Mouse (Mus musculus) hindbrain, embryonic 13.5 days (tissue): ENCODE data around the gene Trak2. TPM values are rescaled to one million over a fixed set of nuclear protein-coding genes. Genes with fewer than 3 reads are reported as not detected.

Source experiments
- ATAC-seq: fragments of 200-750 bp; cut with Nextera tagmentation; 2 replicates; pipeline ENCODE4 v1.8.0; 2017; ENCODE audit warnings: moderate TSS enrichment; ENCODE audit not compliant: low FRiP score
- H3K27ac ChIP-seq: fragments of 300-500 bp; sonication (generic); 2 replicates; pipeline ENCODE4 v1.5.1; 2015; ENCODE audit warnings: inconsistent platforms, mild to moderate bottlenecking, moderate library complexity
- H3K27me3 ChIP-seq: fragments of 300-500 bp; sonication (generic); 2 replicates; pipeline ENCODE4 v1.6.1; 2015; ENCODE audit warnings: mild to moderate bottlenecking, inconsistent platforms
- H3K36me3 ChIP-seq: fragments of 300-500 bp; sonication (generic); 2 replicates; pipeline ENCODE4 v1.6.1; 2015; ENCODE audit warnings: mild to moderate bottlenecking, inconsistent platforms
- H3K4me1 ChIP-seq: fragments of 300-500 bp; sonication (generic); replicated peaks from 2 replicates; pipeline ENCODE4 v1.6.1; 2015; ENCODE audit warnings: inconsistent platforms
- H3K4me2 ChIP-seq: fragments of 300-500 bp; sonication (generic); 2 replicates; pipeline ENCODE4 v1.6.1; 2015; ENCODE audit warnings: inconsistent platforms, mild to moderate bottlenecking, moderate library complexity
- H3K4me3 ChIP-seq: fragments of 300-500 bp; sonication (generic); 2 replicates; pipeline ENCODE4 v1.5.1; 2015; ENCODE audit warnings: mild to moderate bottlenecking, inconsistent platforms
- H3K9ac ChIP-seq: fragments of 300-500 bp; sonication (generic); 2 replicates; pipeline ENCODE4 v1.6.1; 2015; ENCODE audit warnings: mild to moderate bottlenecking, inconsistent platforms
- H3K9me3 ChIP-seq: fragments of 300-500 bp; sonication (generic); 2 replicates; pipeline ENCODE4 v1.6.1; 2016; ENCODE audit warnings: inconsistent platforms
- WGBS: fragments of 180-500 bp; shearing (Covaris S2); methylation state at CpG from one replicate; pipeline ENCODE4 v1.1.7; 2015; 5-methylcytosine and 5-hydroxymethylcytosine counted together
- polyA plus RNA-seq: library from polyadenylated mRNA; unstranded; fragments of >200 nt; fragmentation: Nextera tagmentation; extraction: Ambion mirVana; gene quantifications from 2 replicates; pipeline ENCODE4 v1.2.1, GENCODE M21; 2015

Trak2 gene
- 15.8 and 18.7 TPM in 2 replicates for polyA plus RNA-seq

GRCm38 (mm10) chr1:58973366-58974221 lies at the start of gene Trak2, which contains the start of gene Stradb:
Gene Trak2 (minus strand): TSS chr1:58973430.
Gene Stradb (plus strand): TSS chr1:58973522.
- Histone ChIP-seq H3K9me3 (no peaks in the 10 kb centered on the region), H3K4me2 (peak within 1 kb of the TSS; percentile 75), H3K9ac (peak within 1 kb of the TSS; percentile 86), H3K27ac (peak within 1 kb of the TSS; percentile 93), H3K27me3 (no peaks in the 10 kb centered on the region), H3K36me3 (peaks cover 8% of the 10 kb centered on the region), H3K4me1 (peaks cover 52% of the 10 kb centered on the region), H3K4me3 (peak within 1 kb of the TSS; percentile 78)
- peak; percentile 98 for ATAC-seq
- under 1% methylated on average over 69 of the region's 69 CpGs for WGBS

GRCm38 (mm10) chr1:59021556-59021955 lies 48.3 kb upstream of the Trak2 start:
- H3K4me1 ChIP-seq = no peaks in the 10 kb centered on the region
- no peaks in the 10 kb centered on the region for H3K9me3 ChIP-seq
- H3K4me3 ChIP-seq = no peak overlapping the region
- no peak for ATAC-seq
- no peaks in the 10 kb centered on the region for H3K27me3 ChIP-seq
- 82% methylated on average over 3 of the region's 3 CpGs for WGBS
- H3K4me2 ChIP-seq = no peak overlapping the region
- H3K27ac ChIP-seq = no peak overlapping the region
- H3K9ac ChIP-seq = no peak overlapping the region
- no peaks in the 10 kb centered on the region for H3K36me3 ChIP-seq

GRCm38 (mm10) chr1:59009250-59009649 lies 36.0 kb upstream of the Trak2 start:
- H3K4me3 ChIP-seq = no peak overlapping the region
- no peaks in the 10 kb centered on the region for H3K9me3 ChIP-seq
- no peaks in the 10 kb centered on the region for H3K4me1 ChIP-seq
- WGBS = 42% methylated on average over 4 of the region's 4 CpGs
- no peak overlapping the region for H3K4me2 ChIP-seq
- H3K36me3 ChIP-seq = no peaks in the 10 kb centered on the region
- H3K9ac ChIP-seq = no peak overlapping the region
- H3K27me3 ChIP-seq = no peaks in the 10 kb centered on the region
- no peak overlapping the region for H3K27ac ChIP-seq
- ATAC-seq = no peak

GRCm38 (mm10) chr1:58995313-58995712 lies 22.1 kb upstream of the Trak2 start:
- ATAC-seq = no peak

GRCm38 (mm10) chr1:58993723-58994122 lies 20.5 kb upstream of the Trak2 start:
- Histone ChIP-seq H3K4me2 (no peak overlapping the region), H3K9me3 (no peaks in the 10 kb centered on the region), H3K27me3 (no peaks in the 10 kb centered on the region), H3K27ac (no peak overlapping the region), H3K4me1 (no peaks in the 10 kb centered on the region), H3K36me3 (peaks cover 52% of the 10 kb centered on the region), H3K9ac (no peak overlapping the region), H3K4me3 (no peak overlapping the region)
- ATAC-seq = no peak
- 30% methylated on average over 1 of the region's 1 CpGs for WGBS

More at GRCm38 (mm10) chr1:58995313-58995712, 22.1 kb upstream of the Trak2 start:
- no peak overlapping the region for H3K4me2 ChIP-seq
- H3K4me3 ChIP-seq = no peak overlapping the region
- WGBS = 89% methylated on average over 5 of the region's 5 CpGs
- no peaks in the 10 kb centered on the region for H3K4me1 ChIP-seq
- H3K36me3 ChIP-seq = peaks cover 46% of the 10 kb centered on the region
- H3K9ac ChIP-seq = no peak overlapping the region
- H3K9me3 ChIP-seq = no peaks in the 10 kb centered on the region
- H3K27me3 ChIP-seq = no peaks in the 10 kb centered on the region
- H3K27ac ChIP-seq = no peak overlapping the region

- ATAC-seq = no peak
- peaks cover 57% of the 10 kb centered on the region for H3K36me3 ChIP-seq
- no peak overlapping the region for H3K4me3 ChIP-seq
- H3K4me2 ChIP-seq = no peak overlapping the region
- H3K9me3 ChIP-seq = no peaks in the 10 kb centered on the region
- WGBS = 90% methylated on average over 7 of the region's 7 CpGs
- no peaks in the 10 kb centered on the region for H3K27me3 ChIP-seq
- no peak overlapping the region for H3K27ac ChIP-seq
- no peak overlapping the region for H3K9ac ChIP-seq
- no peaks in the 10 kb centered on the region for H3K4me1 ChIP-seq
Observed at GRCm38 (mm10) chr1:58993144-58993543, 19.9 kb upstream of the Trak2 start.

- no peaks in the 10 kb centered on the region for H3K9me3 ChIP-seq
- ATAC-seq = no peak
- H3K9ac ChIP-seq = no peak overlapping the region
- H3K27me3 ChIP-seq = no peaks in the 10 kb centered on the region
- WGBS = 86% methylated on average over 5 of the region's 5 CpGs
- H3K4me3 ChIP-seq = no peak overlapping the region
- H3K4me2 ChIP-seq = no peak overlapping the region
- peaks cover 75% of the 10 kb centered on the region for H3K36me3 ChIP-seq
- H3K4me1 ChIP-seq = no peaks in the 10 kb centered on the region
- H3K27ac ChIP-seq = no peak overlapping the region
Observed at GRCm38 (mm10) chr1:58984586-58984985, 11.4 kb upstream of the Trak2 start.

GRCm38 (mm10) chr1:58982276-58982675 lies 9.0 kb upstream of the Trak2 start:
- Histone ChIP-seq H3K27ac (no peak overlapping the region), H3K4me2 (no peak overlapping the region), H3K36me3 (peaks cover 71% of the 10 kb centered on the region), H3K4me1 (no peaks in the 10 kb centered on the region), H3K27me3 (no peaks in the 10 kb centered on the region), H3K4me3 (no peak overlapping the region), H3K9ac (no peak overlapping the region), H3K9me3 (no peaks in the 10 kb centered on the region)
- ATAC-seq = no peak
- 87% methylated on average over 3 of the region's 3 CpGs for WGBS

GRCm38 (mm10) chr1:58972851-58973365 lies 322 bp downstream of the Trak2 start:
- peak overlapping the region; percentile 86 for H3K9ac ChIP-seq
- H3K9me3 ChIP-seq = no peaks in the 10 kb centered on the region
- no peaks in the 10 kb centered on the region for H3K27me3 ChIP-seq
- H3K4me3 ChIP-seq = peak overlapping the region; percentile 78
- ATAC-seq = no peak; the same call in 1 of the 2 replicates
- under 1% methylated on average over 28 of the region's 28 CpGs for WGBS
- H3K4me1 ChIP-seq = peaks cover 54% of the 10 kb centered on the region
- H3K4me2 ChIP-seq = peak overlapping the region; percentile 68
- H3K36me3 ChIP-seq = peaks cover 5% of the 10 kb centered on the region
- peak overlapping the region; percentile 93 for H3K27ac ChIP-seq

GRCm38 (mm10) chr1:58971097-58971496 lies 2.1 kb downstream of the Trak2 start:
- peak overlapping the region; percentile 68 for H3K4me2 ChIP-seq
- H3K4me1 ChIP-seq = peaks cover 54% of the 10 kb centered on the region
- no peak overlapping the region for H3K9ac ChIP-seq
- WGBS = 89% methylated on average over 6 of the region's 6 CpGs
- no peak for ATAC-seq
- no peaks in the 10 kb centered on the region for H3K9me3 ChIP-seq
- no peak overlapping the region for H3K27ac ChIP-seq
- no peaks in the 10 kb centered on the region for H3K36me3 ChIP-seq
- H3K27me3 ChIP-seq = no peaks in the 10 kb centered on the region
- no peak overlapping the region for H3K4me3 ChIP-seq

GRCm38 (mm10) chr1:58970054-58970453 lies 3.2 kb downstream of the Trak2 start:
- no peak overlapping the region for H3K4me2 ChIP-seq

GRCm38 (mm10) chr1:58967534-58967933 lies 5.7 kb downstream of the Trak2 start:
- no peaks in the 10 kb centered on the region for H3K27me3 ChIP-seq
- WGBS = 62% methylated on average over 4 of the region's 4 CpGs
- no peak overlapping the region for H3K4me2 ChIP-seq
- H3K27ac ChIP-seq = no peak overlapping the region
- H3K4me1 ChIP-seq = peaks cover 37% of the 10 kb centered on the region
- no peak overlapping the region for H3K4me3 ChIP-seq
- no peaks in the 10 kb centered on the region for H3K9me3 ChIP-seq
- no peaks in the 10 kb centered on the region for H3K36me3 ChIP-seq
- no peak for ATAC-seq
- no peak overlapping the region for H3K9ac ChIP-seq

More at GRCm38 (mm10) chr1:58970054-58970453, 3.2 kb downstream of the Trak2 start:
- Histone ChIP-seq H3K4me1 (peaks cover 47% of the 10 kb centered on the region), H3K27ac (no peak overlapping the region), H3K27me3 (no peaks in the 10 kb centered on the region), H3K9me3 (no peaks in the 10 kb centered on the region), H3K36me3 (no peaks in the 10 kb centered on the region), H3K4me3 (no peak overlapping the region), H3K9ac (no peak overlapping the region)
- 82% methylated on average over 5 of the region's 5 CpGs for WGBS
- no peak for ATAC-seq
